Mouse (Mus musculus) lung, postnatal 0 days (tissue): ENCODE data around the gene Rpl9.

Experiments
- CTCF ChIP-seq: IDR thresholded peaks from 2 replicates; pipeline ENCODE4 v1.5.1; 2016; ENCODE audit warnings: antibody characterized with exemption, mild to moderate bottlenecking
- EP300 ChIP-seq: IDR thresholded peaks from 2 replicates; pipeline ENCODE4 v1.6.1; 2016; ENCODE audit warnings: antibody characterized with exemption, mild to moderate bottlenecking, control low read depth

- no peak for TF ChIP-seq EP300
- no peak for TF ChIP-seq CTCF
Measured at GRCm38 (mm10) chr5:65374746-65375145, 16.5 kb downstream of the Rpl9 start.
